Mouse (Mus musculus): Measurements from ENCODE around the gene Fam76a. TPM values are rescaled to one million over a fixed set of nuclear protein-coding genes. Genes with fewer than 3 reads are reported as not detected.

Fam76a gene
- total RNA-seq (2021) = 10 to 100 TPM; 33.5 to 38.1 TPM

- peak; percentile 100 for DNase-seq
These were observed at the start of gene Fam76a for GRCm38 (mm10) chr4:132922558-132923008. Gene Fam76a (minus strand): TSS chr4:132922558.

GRCm38 (mm10) chr4:132972101-132972500 is 49.7 kb upstream of the Fam76a start:
- DNase-seq = no peak

GRCm38 (mm10) chr4:132971601-132972000 is 49.2 kb upstream of the Fam76a start:
- DNase-seq = no peak

- DNase-seq = no peak
These were observed 46.0 kb upstream of the Fam76a start for GRCm38 (mm10) chr4:132968105-132968938.

GRCm38 (mm10) chr4:132964473-132964872 is 42.1 kb upstream of the Fam76a start:
- no peak for DNase-seq

- DNase-seq = no peak
These were observed 41.7 kb upstream of the Fam76a start for GRCm38 (mm10) chr4:132964064-132964463.

- DNase-seq = no peak
These were observed 41.1 kb upstream of the Fam76a start for GRCm38 (mm10) chr4:132963436-132963835.

- no peak for DNase-seq
These were observed 40.3 kb upstream of the Fam76a start for GRCm38 (mm10) chr4:132962628-132963027.

GRCm38 (mm10) chr4:132961866-132962265 is 39.5 kb upstream of the Fam76a start:
- DNase-seq = no peak

GRCm38 (mm10) chr4:132960864-132961639 is 38.7 kb upstream of the Fam76a start:
- peak; percentile 80 for DNase-seq

GRCm38 (mm10) chr4:132960313-132960712 is 38.0 kb upstream of the Fam76a start:
- DNase-seq = no peak

- no peak for DNase-seq
These were observed 37.3 kb upstream of the Fam76a start for GRCm38 (mm10) chr4:132959679-132960045.

- DNase-seq = peak; percentile 68
These were observed 36.7 kb upstream of the Fam76a start for GRCm38 (mm10) chr4:132958741-132959678.

GRCm38 (mm10) chr4:132955395-132955791 is 33.0 kb upstream of the Fam76a start:
- DNase-seq = no peak

- no peak for DNase-seq
These were observed 32.4 kb upstream of the Fam76a start for GRCm38 (mm10) chr4:132954530-132955394.

GRCm38 (mm10) chr4:132950999-132951398 is 28.6 kb upstream of the Fam76a start:
- no peak for DNase-seq

- no peak for DNase-seq
These were observed 27.6 kb upstream of the Fam76a start for GRCm38 (mm10) chr4:132949882-132950532.

- peak; percentile 67 for DNase-seq
These were observed 24.0 kb upstream of the Fam76a start for GRCm38 (mm10) chr4:132946047-132947001.

GRCm38 (mm10) chr4:132945261-132946046 is 23.1 kb upstream of the Fam76a start:
- DNase-seq = peak; percentile 93

All from heart, postnatal 4 days (tissue).